Mouse (Mus musculus) brain, embryonic 14.5 days (tissue): ENCODE results near the gene Mab21l1.

Experiments used
- CTCF ChIP-seq: fragments of 200-500 bp; IDR thresholded peaks from 2 replicates; pipeline ENCODE4 v1.5.1; 2012; ENCODE audit warnings: inconsistent platforms, mild to moderate bottlenecking, moderate library complexity, borderline replicate concordance; ENCODE audit not compliant: insufficient read depth, insufficient read length; ENCODE audit errors: extremely low read depth
- POLR2A ChIP-seq: fragments of 200-500 bp; IDR thresholded peaks from 2 replicates; pipeline ENCODE4 v1.6.1; 2012; ENCODE audit warnings: mild to moderate bottlenecking, inconsistent platforms, borderline replicate concordance; ENCODE audit not compliant: poor library complexity, insufficient read depth, insufficient read length, severe bottlenecking; ENCODE audit errors: extremely low read depth

- no peak for TF ChIP-seq CTCF
- TF ChIP-seq POLR2A: no peak
Observed at GRCm38 (mm10) chr3:55733665-55734064, 48.6 kb upstream of the Mab21l1 start.
